Mouse (Mus musculus) skeletal muscle tissue, adult 2 months (tissue): Measurements from ENCODE around the gene Olfr895.

Experiments
- DNase-seq: peaks from one replicate; pipeline ENCODE4 v3.0.0-alpha.2; 2012; ENCODE audit warnings: low read depth, low spot score

Olfr895 gene

DNA sequence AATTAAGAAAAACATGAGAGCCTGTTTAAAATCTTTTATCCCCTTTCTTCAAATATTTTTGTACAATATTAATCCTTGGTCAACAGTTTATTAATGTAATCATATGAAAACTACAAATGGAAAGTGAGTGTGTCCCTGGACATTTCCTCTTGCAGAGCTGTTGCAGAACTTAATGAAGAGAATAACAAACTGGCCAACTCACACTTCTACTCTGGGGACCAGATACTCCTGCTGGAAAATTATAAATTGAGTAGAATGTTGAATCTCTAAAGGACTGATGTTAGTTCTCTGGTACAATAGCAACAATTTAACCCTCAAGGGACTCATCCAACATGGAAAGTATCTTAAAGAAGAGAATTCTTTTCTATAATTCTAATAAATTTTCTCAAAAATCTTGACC, at the start of gene Olfr895:
Gene Olfr895, plus strand, starts transcription at position 301 of the 400 bp plus-strand sequence.
- DNase-seq = no peak

DNA sequence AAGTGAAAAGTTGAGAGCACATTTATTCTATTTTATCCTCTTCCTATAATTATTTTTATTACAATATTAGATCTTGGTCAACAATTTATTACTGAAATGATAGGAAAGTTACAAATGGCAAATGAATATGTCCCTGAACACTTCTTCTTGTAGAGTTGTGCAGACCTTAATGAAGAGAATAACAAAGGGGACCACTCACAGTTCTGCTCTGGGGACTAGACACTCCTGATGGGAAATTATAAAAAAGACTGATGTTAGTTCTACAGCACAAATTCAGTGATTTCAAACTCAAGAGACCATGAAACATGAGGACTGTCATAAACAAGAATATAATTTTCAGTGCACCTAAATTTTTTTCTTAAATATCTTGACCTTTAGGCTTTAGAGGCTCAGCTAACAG, 15.2 kb upstream of the Olfr895 start, which contains the start of gene Olfr143:
Gene Olfr143, plus strand, starts transcription at position 301 of the 400 bp plus-strand sequence.
- DNase-seq = no peak

DNA sequence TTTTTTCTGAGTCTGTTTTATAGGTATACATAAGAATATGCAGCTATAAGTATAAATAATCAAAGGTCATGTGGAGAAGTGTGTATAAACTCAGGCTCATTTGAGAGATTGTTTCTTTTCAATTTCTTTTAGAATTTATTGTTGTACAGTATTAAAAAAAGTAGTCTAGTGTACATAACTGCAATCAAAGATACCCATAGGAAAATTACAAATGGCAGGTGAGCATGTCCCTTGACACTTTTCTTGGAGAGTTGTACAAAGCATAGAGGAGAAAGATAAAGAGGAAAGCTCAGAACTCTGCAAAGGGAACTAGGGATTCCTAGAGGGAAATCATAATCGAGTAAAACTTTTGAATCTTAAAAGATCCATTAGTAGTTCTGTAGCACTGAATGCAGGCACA, 23.2 kb downstream of the Olfr895 start, which contains the start of gene Olfr896-ps1:
Gene Olfr896-ps1, plus strand, starts transcription at position 301 of the 400 bp plus-strand sequence.
- no peak for DNase-seq
